Mouse (Mus musculus) embryonic facial prominence, embryonic 10.5 days (tissue): ENCODE data around the gene Ahnak. TPM values are rescaled to one million over a fixed set of nuclear protein-coding genes. Genes with fewer than 3 reads are reported as not detected.
"Not testable (repeated sequence)": the region's sequence is repeated elsewhere in the genome, so short reads cannot be mapped to it uniquely, and the experiment has no call there.

ENCODE experiments used
- DNase-seq: peaks from one replicate; pipeline ENCODE4 v3.0.0-alpha.2; 2017; ENCODE audit warnings: low spot score
- H3K27ac ChIP-seq: fragments of 300-500 bp; sonication (generic); replicated peaks from 2 replicates; pipeline ENCODE4 v1.5.1; 2016; ENCODE audit warnings: mild to moderate bottlenecking
- H3K27me3 ChIP-seq: fragments of 300-500 bp; sonication (generic); replicated peaks from 2 replicates; pipeline ENCODE4 v1.6.1; 2016; ENCODE audit warnings: low read depth, mild to moderate bottlenecking; ENCODE audit not compliant: poor library complexity, severe bottlenecking
- H3K36me3 ChIP-seq: fragments of 300-500 bp; sonication (generic); replicated peaks from 2 replicates; pipeline ENCODE4 v1.6.1; 2016; ENCODE audit warnings: mild to moderate bottlenecking, moderate library complexity
- H3K4me1 ChIP-seq: fragments of 300-500 bp; sonication (generic); 2 replicates; pipeline ENCODE4 v1.6.1; 2016
- H3K4me3 ChIP-seq: fragments of 300-500 bp; sonication (generic); 2 replicates; pipeline ENCODE4 v1.5.1; 2016; ENCODE audit warnings: mild to moderate bottlenecking, moderate library complexity
- H3K9me3 ChIP-seq: fragments of 300-500 bp; sonication (generic); 2 replicates; pipeline ENCODE4 v1.6.1; 2016; ENCODE audit warnings: mild to moderate bottlenecking
- WGBS: fragments of 180-500 bp; shearing (Covaris S2); methylation state at CpG from one replicate; pipeline ENCODE4 v1.1.7; 2016; 5-methylcytosine and 5-hydroxymethylcytosine counted together
- polyA plus RNA-seq: library from polyadenylated mRNA; unstranded; fragments of >200 nt; fragmentation: Nextera tagmentation; extraction: Ambion mirVana; gene quantifications from 2 replicates; pipeline ENCODE4 v1.2.1, GENCODE M21; 2016

The Ahnak gene
- polyA plus RNA-seq, 1 experiment from 2014 or later, result 10.0 TPM

DNA sequence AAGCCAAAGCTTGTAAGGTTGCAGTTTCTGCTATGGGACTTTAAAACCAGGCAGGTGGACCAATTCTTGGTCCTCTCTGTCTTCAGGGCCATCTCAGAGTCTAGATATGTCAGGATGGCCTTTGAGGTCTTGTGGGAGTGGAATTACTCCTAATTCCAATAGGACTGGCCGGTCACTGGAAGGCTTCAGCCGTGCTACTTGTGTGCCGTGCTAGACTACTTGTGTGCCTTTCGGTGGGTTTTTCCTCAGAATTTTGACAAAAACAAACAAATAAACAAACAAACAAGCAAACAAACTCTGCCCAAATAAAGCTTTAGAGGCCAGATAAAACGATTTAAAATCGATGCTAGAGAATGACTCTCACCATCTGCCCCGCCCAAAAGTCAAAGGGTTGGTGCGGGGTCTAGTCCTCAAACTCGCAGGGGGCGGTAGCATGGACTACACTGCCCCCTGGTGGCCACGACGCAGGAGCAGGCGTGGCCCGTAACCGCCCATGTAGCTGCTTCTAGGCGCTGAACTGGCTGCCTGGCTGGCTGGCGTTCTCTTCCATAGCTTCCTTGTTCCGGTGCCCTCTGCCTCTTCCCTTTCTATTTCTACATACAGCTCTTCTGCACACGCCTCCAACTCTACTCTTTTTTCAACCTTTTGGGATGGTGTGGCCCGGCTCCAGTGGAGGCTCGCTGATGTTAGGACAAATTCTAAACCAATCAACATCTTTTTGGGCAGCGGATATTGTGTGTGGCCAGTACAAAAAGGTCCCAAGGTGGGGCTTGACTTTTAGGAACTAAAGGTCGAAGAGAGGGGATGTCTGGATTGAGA, 93.3 kb downstream of the Ahnak start:
- 19% methylated on average over 23 of the region's 23 CpGs for WGBS

DNA sequence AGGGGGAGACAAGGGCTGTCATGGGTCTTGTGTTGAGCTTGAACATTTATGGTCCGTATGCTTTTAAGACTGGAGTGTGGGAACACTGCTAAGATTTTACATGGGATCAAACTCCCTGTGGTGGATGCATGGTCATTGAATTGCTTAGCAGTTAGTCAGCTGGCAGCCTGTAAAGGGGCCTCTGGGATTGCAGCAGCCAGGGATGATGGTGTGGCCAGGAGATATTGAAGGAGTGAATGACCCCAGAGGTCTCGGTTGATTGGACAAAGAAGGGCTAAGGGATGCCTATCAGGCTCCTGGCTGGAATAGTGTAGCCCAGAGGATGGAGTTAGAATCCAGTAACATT, 93.9 kb downstream of the Ahnak start:
- H3K36me3 ChIP-seq, result no peaks in the 10 kb centered on the region
- peaks cover 20% of the 10 kb centered on the region for H3K4me1 ChIP-seq
- no peak overlapping the region; the same call in 1 of the 2 replicates for H3K27ac ChIP-seq
- H3K27me3 ChIP-seq, result no peaks in the 10 kb centered on the region
- no peaks in the 10 kb centered on the region for H3K9me3 ChIP-seq
- WGBS, result 89% methylated on average over 2 of the region's 2 CpGs
- DNase-seq, result no peak
- H3K4me3 ChIP-seq, result no peak overlapping the region

More for the DNA sequence above, 93.3 kb downstream of the Ahnak start:
- Histone ChIP-seq H3K9me3 (no peaks in the 10 kb centered on the region), H3K36me3 (no peaks in the 10 kb centered on the region), H3K4me3 (peak overlapping the region; percentile 34; the same call in 1 of the 2 replicates), H3K4me1 (peaks cover 20% of the 10 kb centered on the region), H3K27me3 (no peaks in the 10 kb centered on the region), H3K27ac (peak overlapping the region; percentile 49; the same call in 1 of the 2 replicates)
- DNase-seq, result peak; percentile 91

DNA sequence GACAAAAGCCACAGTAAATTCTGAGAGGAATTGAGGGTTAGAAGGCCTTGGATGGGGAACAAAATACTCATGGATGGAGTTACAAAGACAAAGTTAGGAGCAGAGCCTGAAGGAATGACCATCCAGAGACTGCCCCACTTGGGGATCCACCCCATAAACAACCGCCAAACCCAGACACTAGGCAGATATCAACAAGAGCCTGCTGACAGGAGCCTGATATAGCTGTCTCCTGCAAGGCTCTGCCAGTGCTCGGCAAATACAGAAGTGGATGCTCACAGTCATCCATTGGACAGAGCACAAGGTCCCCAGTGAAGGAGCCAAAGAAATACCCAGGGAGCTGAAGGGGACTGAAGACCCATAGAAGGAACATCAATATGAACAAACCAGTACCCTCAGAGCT, 94.8 kb downstream of the Ahnak start:
- 81% methylated on average over 2 of the region's 2 CpGs for WGBS
- not testable (repeated sequence) for H3K9me3 ChIP-seq, H3K36me3 ChIP-seq, DNase-seq, H3K27me3 ChIP-seq, H3K27ac ChIP-seq, H3K4me3 ChIP-seq
- H3K4me1 ChIP-seq, result peaks cover 20% of the 10 kb centered on the region

DNA sequence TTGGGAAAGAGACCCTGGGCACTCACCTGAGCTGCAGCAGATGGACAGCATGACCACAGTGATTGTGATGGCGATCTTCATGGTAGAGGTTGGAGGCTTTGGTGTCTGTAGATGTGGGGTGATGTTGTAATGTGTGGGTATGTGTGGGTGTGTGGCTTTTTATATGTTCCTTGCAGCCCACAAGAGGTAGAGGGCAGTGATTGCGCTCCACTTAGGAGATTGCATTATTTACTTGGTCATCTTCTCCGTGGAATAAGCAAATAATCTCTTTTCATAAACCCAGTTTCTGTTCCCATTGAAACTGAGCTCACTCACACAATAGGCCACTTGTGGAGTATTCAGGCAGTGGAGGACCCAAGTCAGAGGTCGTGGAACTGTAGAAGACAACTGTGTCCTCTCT, 98.7 kb downstream of the Ahnak start, which contains the start of gene Scgb1a1:
TSS of gene Scgb1a1 (minus strand) at position 138 of the 400 bp plus-strand sequence.
- H3K36me3 ChIP-seq, result no peaks in the 10 kb centered on the region
- 80% methylated on average over 4 of the region's 4 CpGs for WGBS
- H3K27me3 ChIP-seq, result no peaks in the 10 kb centered on the region
- H3K9me3 ChIP-seq, result no peaks in the 10 kb centered on the region
- H3K4me3 ChIP-seq, result no peak within 1 kb of the TSS
- no peak within 1 kb of the TSS for H3K27ac ChIP-seq
- DNase-seq, result no peak
- H3K4me1 ChIP-seq, result peaks cover 3% of the 10 kb centered on the region; the same call in 1 of the 2 replicates

DNA sequence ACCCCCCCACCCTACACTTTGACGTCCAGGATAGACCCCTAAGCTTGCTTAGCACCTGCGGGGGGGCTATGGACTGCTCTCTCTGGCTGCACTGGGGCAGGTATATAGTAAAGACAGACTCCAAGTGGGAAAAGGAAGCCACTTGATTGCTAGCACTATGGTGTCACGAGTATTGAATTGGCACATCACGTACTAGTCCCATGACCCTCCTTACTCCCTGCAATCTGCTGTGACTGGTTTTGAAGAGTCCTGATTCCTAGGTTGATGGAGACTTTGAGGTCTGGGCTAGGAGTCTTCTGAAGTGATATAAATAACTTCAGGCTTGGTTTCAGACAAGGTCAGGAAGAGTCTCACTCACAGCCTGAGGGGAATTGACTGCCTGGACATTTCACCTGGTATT, 101.1 kb downstream of the Ahnak start:
- WGBS, result 71% methylated on average over 4 of the region's 4 CpGs
- DNase-seq, result no peak
- Histone ChIP-seq H3K4me1 (no peaks in the 10 kb centered on the region), H3K27me3 (no peaks in the 10 kb centered on the region), H3K4me3 (no peak overlapping the region), H3K36me3 (no peaks in the 10 kb centered on the region), H3K27ac (no peak overlapping the region), H3K9me3 (no peaks in the 10 kb centered on the region)

DNA sequence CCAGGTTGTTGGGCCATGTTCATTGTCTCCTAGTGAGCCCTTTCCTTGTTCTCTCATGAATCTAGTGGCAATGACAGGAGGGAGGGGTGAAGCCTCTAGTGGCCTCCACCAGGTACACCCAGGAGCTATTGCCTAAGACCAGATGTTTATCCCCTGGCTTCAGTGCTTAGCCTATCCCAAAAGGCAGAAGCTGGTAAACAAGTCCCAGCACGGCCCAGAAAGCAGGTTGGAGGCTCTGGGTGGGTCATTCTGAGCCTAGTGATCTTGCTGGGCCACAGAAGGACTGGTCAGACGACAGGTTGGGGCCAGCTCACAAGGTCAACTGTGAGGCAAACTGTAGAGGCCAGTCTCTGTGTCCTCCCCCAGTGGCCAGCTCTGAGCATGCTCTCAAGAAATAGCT, 101.6 kb downstream of the Ahnak start:
- Histone ChIP-seq H3K4me3 (no peak overlapping the region), H3K36me3 (no peaks in the 10 kb centered on the region), H3K9me3 (no peaks in the 10 kb centered on the region), H3K4me1 (no peaks in the 10 kb centered on the region), H3K27me3 (no peaks in the 10 kb centered on the region), H3K27ac (no peak overlapping the region)
- WGBS, result 66% methylated on average over 2 of the region's 2 CpGs
- no peak for DNase-seq

DNA sequence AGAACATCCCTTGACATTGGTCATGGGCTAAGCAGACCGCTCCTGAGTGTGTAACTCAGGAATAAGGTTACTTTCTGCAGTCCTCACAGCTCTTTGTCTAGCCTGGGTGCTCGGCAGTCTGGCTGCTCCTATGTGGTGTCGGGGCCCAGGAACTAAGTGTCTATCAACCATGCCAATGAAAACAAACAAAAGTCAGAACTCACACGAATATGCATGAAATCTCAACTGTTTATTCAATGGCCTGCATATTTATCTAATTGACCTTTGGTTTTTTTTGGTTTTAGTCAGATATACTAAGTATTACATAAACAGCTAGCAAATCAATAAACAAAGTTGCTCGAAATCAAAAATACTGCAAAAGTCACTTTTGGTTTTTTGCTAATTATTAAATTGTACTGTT, 106.0 kb downstream of the Ahnak start:
- DNase-seq, result no peak
- WGBS, result 71% methylated on average over 5 of the region's 5 CpGs
- no peaks in the 10 kb centered on the region for H3K36me3 ChIP-seq
- no peak overlapping the region for H3K4me3 ChIP-seq
- no peak overlapping the region for H3K27ac ChIP-seq
- H3K4me1 ChIP-seq, result no peaks in the 10 kb centered on the region
- H3K27me3 ChIP-seq, result no peaks in the 10 kb centered on the region
- H3K9me3 ChIP-seq, result no peaks in the 10 kb centered on the region

DNA sequence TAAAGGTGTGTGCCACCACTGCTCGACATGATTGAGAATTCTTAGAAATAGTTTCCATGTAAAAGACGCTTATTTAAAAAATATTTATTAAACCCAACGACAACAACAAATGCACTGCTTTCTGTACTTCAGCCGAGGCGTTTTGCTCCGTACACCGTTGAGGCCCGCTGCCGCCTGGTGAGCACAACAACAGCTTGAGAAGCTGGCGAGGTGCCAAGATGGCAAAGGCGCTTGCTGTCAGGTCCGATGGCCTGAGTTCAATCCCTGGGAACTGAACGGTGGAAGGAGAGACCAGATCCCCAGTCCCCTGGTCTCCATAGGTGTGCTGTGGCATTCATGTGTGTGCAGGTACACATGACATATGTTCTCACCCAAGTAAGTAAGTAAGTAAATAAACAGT, 108.4 kb downstream of the Ahnak start:
- no peaks in the 10 kb centered on the region for H3K27me3 ChIP-seq
- no peaks in the 10 kb centered on the region for H3K4me1 ChIP-seq
- H3K27ac ChIP-seq, result no peak overlapping the region
- no peak for DNase-seq
- H3K36me3 ChIP-seq, result no peaks in the 10 kb centered on the region
- 90% methylated on average over 13 of the region's 13 CpGs for WGBS
- H3K4me3 ChIP-seq, result no peak overlapping the region
- H3K9me3 ChIP-seq, result no peaks in the 10 kb centered on the region

DNA sequence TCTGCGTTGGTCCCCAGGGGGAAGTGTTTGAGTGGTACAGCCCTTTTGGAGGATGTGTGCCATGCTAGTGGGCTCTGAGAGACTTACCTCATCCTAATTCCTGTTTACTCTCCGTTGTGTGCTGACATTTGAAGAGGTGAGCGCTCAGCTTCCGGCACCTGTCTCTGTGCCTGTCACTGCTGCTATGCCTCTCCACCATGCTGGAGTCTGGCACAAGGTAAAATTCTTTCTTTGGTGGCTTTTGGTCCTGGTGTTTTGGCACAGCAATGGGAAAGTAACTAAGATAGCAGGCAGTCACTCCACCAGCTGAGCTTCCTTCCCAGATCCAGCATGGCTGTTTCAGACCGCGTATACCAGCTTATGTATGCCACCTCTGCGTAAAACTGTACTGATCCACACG, 110.7 kb downstream of the Ahnak start:
- H3K9me3 ChIP-seq, result no peaks in the 10 kb centered on the region
- DNase-seq, result no peak
- H3K27ac ChIP-seq, result no peak overlapping the region
- H3K36me3 ChIP-seq, result no peaks in the 10 kb centered on the region
- H3K4me3 ChIP-seq, result no peak overlapping the region
- H3K27me3 ChIP-seq, result no peaks in the 10 kb centered on the region
- WGBS, result 92% methylated on average over 8 of the region's 8 CpGs
- H3K4me1 ChIP-seq, result no peaks in the 10 kb centered on the region

DNA sequence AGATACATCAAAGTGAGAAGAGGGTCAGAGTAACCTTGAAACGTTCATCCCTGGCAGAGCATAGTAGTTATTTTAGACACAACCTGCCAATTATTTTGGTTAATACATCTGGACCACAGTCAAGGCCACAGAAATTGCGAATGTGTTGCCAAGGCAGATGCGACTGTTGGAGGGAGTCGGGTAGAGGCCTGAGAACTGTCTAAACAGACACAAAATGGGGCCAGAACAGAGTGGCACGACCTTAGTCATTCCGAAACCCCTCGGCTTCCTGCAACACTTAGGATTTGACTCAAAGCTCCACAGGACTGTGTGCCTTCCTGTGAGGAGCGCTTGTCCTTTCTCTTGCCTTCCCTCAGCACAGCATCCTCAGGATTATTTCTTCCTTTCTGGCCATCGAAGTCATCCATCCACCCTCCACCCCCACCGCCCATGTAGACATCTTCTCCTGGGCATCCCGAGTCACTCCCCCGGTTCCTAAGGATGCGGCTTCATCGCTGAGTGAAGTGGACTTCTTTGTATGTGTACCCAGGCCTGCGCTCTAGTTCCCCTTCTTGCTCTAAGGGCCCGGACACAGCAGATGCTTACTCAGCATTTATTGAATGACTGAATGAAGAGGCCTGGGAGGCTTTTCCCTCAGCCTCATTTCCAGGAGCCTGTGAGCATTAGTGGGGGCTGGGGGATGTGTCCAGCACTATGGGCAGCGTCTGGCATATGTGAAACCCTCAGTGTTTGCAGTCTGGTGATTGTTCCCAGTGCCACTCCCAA, 111.4 kb downstream of the Ahnak start:
- WGBS, result 86% methylated on average over 17 of the region's 17 CpGs
- Histone ChIP-seq H3K9me3 (no peaks in the 10 kb centered on the region), H3K4me1 (peaks cover 5% of the 10 kb centered on the region), H3K27ac (no peak overlapping the region), H3K36me3 (no peaks in the 10 kb centered on the region), H3K27me3 (no peaks in the 10 kb centered on the region), H3K4me3 (no peak overlapping the region)
- DNase-seq, result no peak

DNA sequence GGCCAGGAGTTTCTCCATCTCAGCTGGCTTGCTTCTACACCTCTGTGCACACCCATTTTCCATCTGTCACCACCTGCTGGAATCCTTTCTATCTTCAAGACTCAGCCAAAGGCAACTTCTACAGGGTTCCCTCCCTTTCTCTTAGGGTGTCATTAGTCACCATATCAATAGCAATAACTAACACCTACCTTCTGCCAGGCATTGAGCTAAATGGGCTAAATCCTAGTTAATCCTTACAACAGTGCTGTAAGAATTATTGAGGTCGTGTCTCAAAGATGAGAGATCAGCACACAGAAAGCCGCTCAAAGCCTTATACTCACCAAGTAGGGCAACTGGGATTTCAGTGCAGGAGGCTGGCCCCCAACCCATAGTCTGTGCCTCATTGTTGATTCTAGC, 112.0 kb downstream of the Ahnak start:
- Histone ChIP-seq H3K27me3 (no peaks in the 10 kb centered on the region), H3K4me1 (peaks cover 11% of the 10 kb centered on the region), H3K4me3 (no peak overlapping the region), H3K9me3 (no peaks in the 10 kb centered on the region), H3K36me3 (no peaks in the 10 kb centered on the region), H3K27ac (no peak overlapping the region)
- DNase-seq, result no peak
- 76% methylated on average over 2 of the region's 2 CpGs for WGBS

DNA sequence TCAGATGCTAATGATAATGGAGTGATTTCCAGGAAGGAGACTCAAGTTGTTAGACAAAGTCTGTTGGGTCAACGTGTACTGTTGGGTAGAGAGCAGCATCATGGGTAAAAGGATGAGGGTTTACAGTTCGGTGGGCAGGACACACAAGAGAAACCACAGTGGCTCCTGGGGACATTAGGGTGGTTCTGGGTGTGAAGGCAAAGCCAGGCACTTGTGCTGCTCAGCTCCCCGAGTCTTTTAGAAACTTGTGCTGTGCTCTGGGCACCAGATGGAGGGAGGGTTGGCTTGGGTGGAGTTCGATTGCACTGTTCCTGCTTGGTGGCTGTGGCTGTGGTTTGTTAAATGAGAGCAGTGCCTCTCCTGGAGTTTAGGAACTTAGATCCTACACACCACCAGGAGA, 114.9 kb downstream of the Ahnak start:
- Histone ChIP-seq H3K4me1 (peaks cover 26% of the 10 kb centered on the region), H3K9me3 (no peaks in the 10 kb centered on the region), H3K27me3 (no peaks in the 10 kb centered on the region), H3K4me3 (no peak overlapping the region), H3K27ac (no peak overlapping the region), H3K36me3 (no peaks in the 10 kb centered on the region)
- DNase-seq, result no peak
- WGBS, result 81% methylated on average over 4 of the region's 4 CpGs
